Mouse (Mus musculus) naive thymus-derived CD4-positive, alpha-beta T cell, adult 2 months (primary cell): ENCODE measurements at regions not wholly inside any gene's neighbourhood (a gene's known extent, or its start where the extent isn't known, plus 50 kb on each side); places are given as distances from the start of the nearest gene placed in this dataset.

ENCODE experiments used
- DNase-seq: peaks from one replicate; pipeline ENCODE4 v3.0.0-alpha.2; 2011; ENCODE audit warnings: low read depth

GRCm38 (mm10) chr4:105911678-105912077 lies 122.0 kb downstream of the Gm12728 start:
- DNase-seq = no peak

DNA sequence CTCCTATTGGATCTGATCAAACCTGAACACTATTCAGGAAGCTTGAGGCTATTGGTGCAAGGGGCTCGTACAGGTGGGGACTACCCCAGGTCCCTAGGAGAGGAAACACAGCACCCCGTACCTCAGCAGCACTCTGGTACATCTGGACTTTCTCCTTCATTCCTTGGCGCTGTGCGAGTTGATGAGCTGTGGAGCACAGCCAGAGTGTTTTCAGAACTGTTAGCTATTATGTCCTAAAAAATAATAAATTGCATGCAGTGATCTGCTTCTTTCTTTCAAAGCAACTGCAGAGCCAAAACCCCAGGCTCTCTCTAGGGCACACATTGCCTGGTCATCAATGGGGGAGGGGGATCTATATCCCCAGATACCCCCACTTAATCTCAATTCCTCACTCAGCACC lies 122.6 kb downstream of the Gm12728 start:
- DNase-seq = no peak

DNA sequence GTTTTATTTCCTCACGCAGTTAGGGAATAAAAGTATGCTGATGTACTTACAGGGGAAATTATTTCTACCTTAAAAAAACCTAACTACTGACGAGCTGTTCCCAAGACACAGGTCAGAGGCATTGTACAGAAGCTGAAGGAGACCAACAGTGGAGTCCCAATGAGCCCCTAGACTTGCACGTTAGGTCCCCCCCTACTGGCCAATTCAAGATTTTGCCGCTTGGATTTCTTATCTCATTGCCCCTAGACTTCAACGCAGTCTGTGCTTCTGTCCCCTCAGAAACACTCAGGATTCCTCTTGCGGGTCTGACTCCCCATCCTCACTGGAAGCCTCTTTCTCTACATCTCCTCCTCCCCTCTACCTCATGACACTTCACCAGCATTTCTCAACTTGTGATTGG lies 125.3 kb downstream of the Gm12728 start:
- no peak for DNase-seq

GRCm38 (mm10) chr4:105916229-105916628 lies 126.6 kb downstream of the Gm12728 start:
- DNase-seq = no peak

DNA sequence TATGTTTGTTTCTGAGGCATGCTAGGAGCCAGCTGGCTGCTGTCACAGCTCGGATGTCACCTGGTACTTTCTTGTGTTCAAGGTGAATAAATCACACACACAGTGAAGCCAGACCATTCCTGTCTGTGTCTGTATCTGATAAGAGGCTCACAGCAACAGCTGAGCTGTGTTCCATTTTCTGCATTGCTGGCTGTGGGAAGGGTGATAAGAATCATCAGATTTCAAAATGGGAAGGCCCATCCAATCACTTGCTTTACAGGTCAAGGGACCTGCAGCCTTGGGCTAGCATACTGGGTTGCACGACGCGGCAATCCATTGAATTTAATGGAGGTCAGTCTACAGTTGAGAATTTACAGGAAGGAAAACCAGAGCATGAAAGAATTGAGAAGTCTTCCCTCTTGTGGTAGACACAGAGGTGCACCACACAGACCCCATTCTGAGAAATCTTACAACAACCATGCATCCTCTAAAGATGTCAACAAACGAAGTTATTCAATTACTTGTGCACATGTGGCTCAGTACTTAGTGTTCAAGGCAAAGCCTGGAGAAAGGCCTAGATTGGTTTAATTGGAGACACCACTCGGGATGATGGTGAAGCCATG lies 135.2 kb downstream of the Gm12728 start:
- no peak for DNase-seq

GRCm38 (mm10) chr4:105925506-105925905 lies 135.8 kb downstream of the Gm12728 start:
- DNase-seq = no peak

DNA sequence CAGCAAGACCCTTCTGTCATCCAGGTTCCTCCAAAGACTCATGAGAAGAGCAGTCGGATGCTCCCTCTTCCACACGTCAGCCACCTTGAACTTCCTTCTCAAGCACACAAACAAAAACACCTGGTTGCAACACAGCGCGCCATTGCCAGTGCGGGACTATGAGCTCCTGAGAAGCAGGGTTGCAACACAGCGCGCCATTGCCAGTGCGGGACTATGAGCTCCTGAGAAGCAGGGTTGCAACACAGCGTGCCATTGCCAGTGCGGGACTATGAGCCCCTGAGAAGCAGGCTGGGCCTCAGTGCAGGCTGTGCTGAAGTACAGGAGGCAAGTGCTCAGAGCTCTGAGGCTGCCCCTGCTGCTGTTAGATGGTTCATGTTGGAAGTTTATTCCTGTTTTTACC lies 140.0 kb downstream of the Gm12728 start:
- no peak for DNase-seq

DNA sequence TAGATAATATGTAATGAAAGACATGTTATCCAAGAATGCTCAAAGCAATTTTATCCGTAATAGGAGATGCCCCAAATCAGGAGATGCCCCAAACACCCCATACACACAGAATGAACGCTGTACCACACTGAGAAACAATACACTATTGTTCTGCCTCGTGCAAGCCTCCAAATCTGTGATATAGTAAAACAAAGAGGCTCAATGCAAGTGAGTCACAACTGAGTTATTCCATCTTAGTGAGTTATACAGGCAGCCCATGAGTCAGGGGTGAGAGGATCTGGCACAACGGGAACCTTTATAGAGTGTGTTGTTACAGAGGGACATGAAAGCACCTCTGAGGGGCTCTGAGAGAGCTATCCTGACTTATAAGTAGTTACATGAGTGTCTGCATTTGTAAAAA lies 145.3 kb downstream of the Gm12728 start:
- no peak for DNase-seq

DNA sequence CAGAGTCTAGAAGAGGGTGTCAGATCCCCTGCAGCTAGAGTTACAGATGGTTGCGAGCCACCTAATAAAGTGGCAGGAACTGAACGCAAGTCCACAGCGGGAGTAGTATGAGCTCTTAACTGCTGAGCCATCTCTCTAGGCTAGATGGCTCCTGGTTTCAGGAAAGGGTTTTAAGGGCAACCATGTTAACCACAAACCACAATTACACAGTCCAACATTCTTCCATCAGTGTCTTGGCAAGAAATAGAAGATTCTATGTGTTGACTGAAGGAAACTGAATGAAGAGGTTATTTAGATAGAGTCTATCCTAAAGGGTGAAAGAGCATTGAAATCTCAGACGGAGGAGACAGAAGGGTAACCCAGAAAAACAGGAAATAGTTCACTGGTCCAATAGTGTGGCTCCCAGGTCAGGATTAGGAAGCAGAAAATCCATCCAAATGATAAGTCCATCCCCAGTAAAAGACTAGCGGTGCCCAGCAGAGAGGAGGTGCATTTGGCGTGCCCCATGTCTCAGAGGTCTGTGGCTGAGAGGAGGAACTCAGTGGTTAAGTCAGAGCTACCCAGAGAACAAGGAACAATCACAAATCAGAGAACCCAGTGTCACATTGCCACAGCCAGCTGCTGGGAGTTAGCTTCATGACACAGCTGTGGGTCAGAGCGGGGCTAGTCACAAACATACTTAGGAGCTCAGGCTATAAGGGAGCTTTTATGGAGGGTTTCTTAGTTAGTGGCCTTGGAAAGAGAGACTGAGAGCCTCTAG lies 147.3 kb downstream of the Gm12728 start:
- no peak for DNase-seq

DNA sequence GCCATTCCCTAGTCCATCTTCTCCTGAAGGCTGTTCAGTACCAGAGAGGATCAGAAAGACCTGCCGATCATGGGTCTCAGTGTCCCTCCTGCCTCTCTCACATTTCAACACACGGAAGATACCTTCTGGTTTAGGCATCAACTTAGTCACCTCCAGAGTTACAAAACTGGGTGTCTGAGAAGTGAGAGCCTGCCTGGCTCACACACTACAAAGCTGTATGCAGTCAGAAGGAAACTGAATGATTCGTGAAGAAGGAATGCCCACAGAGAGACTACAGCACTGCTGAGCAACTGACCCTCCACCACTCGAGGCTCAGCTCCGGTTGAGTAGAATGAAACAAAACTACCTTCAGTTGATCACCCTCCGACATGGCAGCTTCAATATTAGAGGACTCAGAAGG lies 147.9 kb downstream of the Gm12728 start:
- DNase-seq = no peak

DNA sequence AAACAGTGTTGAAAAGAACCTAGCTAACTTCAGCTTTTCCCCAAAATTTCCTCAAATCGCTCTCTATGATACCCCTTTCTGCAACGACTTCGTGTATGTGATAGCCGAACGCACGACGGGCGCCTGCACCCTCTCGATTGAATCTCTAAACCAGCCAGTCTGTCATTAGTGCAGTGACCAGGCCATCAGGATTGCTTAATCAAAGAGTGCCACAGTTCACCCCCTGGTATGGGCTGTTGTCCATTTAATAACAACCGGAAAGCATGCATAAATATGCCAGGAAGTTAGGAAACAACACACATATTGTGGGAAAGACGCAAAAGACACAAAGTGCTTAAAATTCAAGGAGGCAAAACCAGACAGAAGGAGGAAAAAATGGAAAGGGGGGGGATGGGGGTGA lies 149.2 kb downstream of the Gm12728 start:
- DNase-seq = no peak

GRCm38 (mm10) chr4:105939636-105940199 lies 150.0 kb downstream of the Gm12728 start:
- DNase-seq = no peak

DNA sequence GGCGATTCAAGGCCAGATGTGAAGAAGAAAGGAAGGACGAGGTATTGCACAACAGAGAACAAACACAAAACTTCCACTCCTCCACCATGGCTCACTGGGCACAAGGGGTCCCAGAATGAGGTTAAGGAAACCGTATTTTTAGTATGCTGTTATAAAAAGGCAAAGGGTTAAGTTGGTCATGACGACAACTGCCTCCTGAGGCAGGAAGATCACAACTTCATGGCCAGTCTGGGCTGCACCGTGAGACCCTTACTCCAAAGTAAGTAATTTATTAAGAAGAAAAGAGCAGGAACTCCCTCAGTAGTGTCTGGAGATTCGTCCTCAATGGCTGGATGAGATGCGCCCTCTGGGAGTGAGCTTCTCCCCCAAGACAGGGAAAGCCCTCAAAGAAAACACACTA lies 151.2 kb downstream of the Gm12728 start:
- no peak for DNase-seq

DNA sequence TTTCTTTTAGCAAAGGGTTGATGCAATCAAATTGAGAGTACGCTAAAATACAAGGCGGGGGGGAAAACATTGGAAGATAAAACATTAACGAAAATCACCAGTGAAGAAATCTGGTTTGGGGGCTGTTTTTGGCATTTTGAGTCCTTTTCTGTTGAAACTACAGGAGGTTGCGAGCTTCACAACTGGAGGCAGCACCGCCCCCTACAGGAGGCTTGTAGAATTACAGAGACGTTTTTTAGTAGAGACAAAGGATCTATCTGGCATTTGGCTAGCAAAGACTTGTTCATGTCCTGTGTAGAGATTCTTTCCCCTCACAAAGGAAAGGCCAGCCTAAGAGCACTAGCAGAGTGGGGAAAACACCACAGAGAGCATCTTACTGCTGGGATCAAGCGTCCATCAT lies 152.1 kb downstream of the Gm12728 start:
- peak; percentile 5 for DNase-seq

GRCm38 (mm10) chr4:105944962-105945361 lies 155.3 kb downstream of the Gm12728 start:
- no peak for DNase-seq

GRCm38 (mm10) chr4:105945921-105946320 lies 156.3 kb downstream of the Gm12728 start:
- DNase-seq = no peak

GRCm38 (mm10) chr4:105948326-105948725 lies 158.7 kb downstream of the Gm12728 start:
- DNase-seq = no peak

DNA sequence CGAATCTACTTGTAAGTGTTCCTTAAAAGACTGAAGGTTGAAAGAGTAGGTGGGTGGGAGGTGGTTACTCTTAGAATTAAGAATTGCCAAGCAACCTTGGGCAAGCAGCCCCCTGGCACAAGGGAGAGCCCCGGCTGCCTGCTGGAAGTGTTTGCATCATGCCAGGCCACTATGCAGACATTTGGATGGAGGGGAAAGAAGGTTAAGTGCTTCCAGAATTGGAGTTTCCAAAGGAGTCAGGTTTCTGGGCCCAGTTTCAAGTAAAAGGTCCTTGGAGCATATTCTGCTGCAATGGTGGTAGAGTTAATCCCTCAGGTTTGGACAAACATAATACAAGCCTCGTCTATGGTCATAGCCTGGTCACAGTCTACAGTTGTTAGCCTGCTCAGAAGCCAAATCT lies 162.7 kb downstream of the Gm12728 start:
- no peak for DNase-seq

DNA sequence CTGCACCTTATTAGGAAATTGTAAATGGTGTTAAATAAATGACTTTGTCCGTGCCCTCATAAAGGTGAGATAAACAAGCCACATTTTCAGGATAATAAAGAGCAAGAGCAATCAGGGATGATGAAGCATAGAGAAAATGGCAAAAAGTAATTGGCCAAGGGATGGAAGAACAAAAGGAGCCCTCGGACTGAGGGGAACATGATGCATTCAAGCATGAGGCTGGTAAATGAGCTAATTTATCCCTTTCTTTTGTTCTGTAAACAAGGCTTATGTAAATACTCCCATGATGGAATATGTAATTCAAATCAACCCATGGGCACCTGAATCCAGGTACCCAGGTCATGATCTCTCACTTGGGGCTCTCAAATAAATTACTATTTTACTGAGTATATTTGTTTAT lies 166.8 kb downstream of the Gm12728 start:
- DNase-seq = no peak

DNA sequence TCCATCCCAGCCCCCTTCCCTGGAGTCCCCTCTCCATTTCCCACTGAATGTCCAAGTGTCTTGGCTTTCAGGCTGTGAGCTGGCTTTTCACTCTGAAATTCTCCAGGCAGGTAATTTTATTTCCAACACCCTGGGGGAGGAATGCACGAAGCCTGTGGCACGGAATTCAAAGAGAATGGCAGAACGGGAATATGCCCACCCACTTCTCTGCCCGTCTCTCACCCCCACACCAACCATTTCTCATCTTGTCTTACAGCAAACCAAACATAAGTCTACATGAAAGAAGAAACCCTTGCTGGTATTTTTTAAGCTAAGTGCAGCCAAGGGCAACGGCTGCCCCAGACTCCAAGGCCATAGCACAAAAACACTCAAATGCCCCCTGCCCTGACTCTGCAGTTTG lies 168.7 kb downstream of the Gm12728 start:
- DNase-seq = no peak

DNA sequence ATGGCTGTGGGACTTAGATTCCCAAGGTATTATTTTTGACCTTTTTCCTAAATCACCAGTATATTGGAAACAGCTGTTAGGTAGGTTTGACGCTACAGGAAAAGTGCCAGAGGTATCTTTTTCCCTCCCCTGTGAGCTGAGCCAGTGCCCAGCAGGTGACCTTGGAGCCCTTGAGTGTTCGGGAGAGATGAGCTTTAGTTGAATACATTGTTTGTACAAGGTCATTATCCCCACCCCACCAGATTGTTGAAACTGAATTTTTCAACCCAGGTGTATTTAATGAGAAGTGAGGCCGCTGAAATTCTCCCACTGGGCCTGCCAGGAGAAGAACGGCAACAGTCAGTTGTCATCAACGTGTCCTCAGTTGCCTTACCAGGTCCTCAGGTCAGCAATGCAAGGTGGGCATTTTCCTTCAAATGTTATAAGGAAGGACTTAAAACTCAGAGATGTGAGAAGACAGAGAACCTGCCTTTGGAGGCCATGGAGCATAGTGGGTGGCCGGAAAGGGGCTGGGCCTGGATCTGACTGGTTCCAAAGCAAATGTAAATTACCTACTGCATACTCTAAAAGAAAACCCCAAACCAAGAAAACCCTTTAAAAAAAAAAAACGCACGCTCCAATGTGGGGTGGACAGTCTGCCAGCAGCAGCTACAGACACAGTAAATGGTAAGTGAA lies 172.2 kb downstream of the Gm12728 start:
- no peak for DNase-seq

DNA sequence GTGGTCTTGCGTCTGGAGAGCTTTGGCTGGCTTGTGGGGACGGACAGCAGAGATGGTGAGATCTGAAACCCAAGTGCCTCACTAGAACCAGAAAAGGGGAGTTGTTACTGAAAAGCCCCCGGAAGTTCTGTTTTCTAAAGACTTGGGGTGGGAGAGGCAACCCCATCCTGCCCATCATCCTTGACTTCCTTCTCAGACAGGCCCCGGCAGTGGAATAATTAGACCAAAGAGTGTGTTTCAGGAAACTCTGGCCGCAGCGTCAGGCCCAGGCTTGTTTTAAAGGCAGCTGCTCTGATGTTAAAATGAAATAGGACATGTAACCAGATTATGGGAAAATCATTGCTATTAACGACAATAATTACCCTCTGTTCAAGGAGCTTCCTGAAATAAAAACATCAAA lies 172.9 kb downstream of the Gm12728 start:
- no peak for DNase-seq

- no peak for DNase-seq
Measured at GRCm38 (mm10) chr4:105968324-105968723, 178.7 kb downstream of the Gm12728 start.
